Mouse (Mus musculus): ENCODE measurements around the gene Uba2.
A peak's percentile ranks its signal among the peaks of the same experiment; 100 is the strongest.

DNA sequence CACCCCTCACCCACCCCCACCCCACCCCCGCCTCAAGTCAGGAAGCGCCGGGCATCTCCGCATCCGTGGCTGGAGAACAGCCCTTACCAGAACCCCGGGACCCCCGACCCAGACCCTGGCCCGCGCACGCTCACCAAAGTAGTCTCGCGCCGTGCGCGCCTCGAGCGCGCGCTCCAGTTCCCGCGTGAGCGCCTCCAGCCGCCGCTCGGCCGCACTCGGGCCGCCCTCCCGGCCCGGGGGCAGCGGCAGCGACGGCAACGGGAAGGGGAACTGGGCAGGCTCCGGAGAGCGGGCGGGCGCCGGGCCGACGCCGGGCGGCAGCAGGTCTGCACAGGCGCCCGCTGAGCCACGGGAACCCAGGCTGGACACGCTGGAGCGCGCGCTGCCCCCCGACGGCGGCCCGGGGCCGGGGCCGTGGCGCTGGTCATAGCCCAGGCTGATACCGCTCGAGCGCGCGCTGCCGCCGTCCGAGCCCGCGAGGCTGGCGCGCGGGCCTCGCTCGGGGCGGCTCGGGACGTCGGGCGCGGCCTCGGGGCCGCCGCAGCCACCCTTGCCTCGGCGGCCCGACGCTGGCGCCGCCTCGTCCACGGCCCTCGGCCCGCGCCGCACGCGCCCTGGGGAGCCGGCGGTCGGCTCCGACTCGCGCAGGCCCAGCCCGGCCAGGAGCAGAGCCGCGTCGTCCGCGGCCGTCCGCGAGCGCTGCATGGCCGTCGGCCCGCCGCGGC lies 36.9 kb downstream of the Uba2 start:
- TF ChIP-seq CTCF (IDR thresholded peaks at IDR 0.05; ENCODE audit: borderline replicate concordance, extremely low read depth, insufficient read depth, insufficient read length) (no peak), POLR2A (IDR thresholded peaks at IDR 0.05; ENCODE audit: borderline replicate concordance, extremely low read depth, insufficient read depth, insufficient read length, poor library complexity, severe bottlenecking) (peak; percentile 48; the same call in 1 of the 2 replicates)

All from brain, embryonic 14.5 days (tissue).